Mouse (Mus musculus) bone marrow macrophage, adult 2 months (primary cell): ENCODE measurements around the gene Myocd.

Experiments
- CTCF ChIP-seq: IDR thresholded peaks from 2 replicates; pipeline ENCODE4 v1.5.1; 2012; ENCODE audit warnings: low read depth, mild to moderate bottlenecking, low read length, moderate library complexity
- POLR2A ChIP-seq: IDR thresholded peaks from 2 replicates; pipeline ENCODE4 v1.6.1; 2012; ENCODE audit warnings: mild to moderate bottlenecking, low read depth, low read length, borderline replicate concordance

DNA sequence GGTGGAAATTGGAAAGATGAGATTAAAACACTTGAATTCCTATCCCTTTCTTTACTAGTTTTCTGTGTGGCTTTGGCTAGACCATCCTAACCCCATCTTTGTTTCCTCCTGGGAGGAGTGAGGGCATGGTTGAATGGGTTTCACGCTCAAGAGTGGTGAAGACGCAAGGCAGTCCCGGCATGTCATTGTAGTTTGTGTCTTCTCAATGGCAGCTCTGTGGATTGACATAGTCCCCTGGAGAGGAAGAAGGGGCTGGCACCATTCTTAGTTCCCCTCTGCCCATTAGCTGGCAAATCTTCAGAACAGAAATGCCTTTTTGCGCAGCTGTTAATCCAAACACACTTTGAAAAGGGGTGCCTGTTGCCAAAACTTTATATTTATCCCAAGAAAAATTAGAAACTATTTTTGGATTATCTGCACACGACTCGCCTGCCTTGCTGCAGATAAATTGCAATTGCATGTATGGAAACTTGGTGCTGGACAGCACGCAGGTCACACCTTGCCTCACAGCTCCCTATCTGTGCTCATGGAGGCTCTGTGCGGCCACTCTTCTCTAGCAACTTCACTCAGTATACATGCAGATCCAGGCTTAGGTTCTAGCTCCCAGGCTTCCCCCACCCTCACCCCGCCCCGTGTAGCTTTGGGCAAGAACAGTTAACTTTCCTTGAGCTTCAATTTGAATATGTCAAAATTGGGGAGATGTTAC lies 24.5 kb upstream of the Myocd start:
- TF ChIP-seq CTCF (no peak), POLR2A (no peak)
